Mouse (Mus musculus) Patski (cell line): ENCODE measurements around the gene Cox6b1. TPM values are rescaled to one million over a fixed set of nuclear protein-coding genes. Genes with fewer than 3 reads are reported as not detected.

ENCODE experiments used
- ATAC-seq: fragments of 100-300 bp; one replicate; pipeline ENCODE4 v1.8.0; 2021
- CTCF ChIA-PET: fragments of 350-600 bp; sonication (Branson Sonifier 250); formaldehyde crosslinking; loops from one replicate; lab custom pipeline; 2022; ENCODE audit warnings: inconsistent platforms; lab: Charles Lee
- POLR2A ChIA-PET: fragments of 350-600 bp; sonication (Branson Sonifier 250); formaldehyde crosslinking; loops from one replicate; lab custom pipeline; 2022; ENCODE audit warnings: antibody characterized with exemption, inconsistent platforms; lab: Charles Lee
- DNase-seq: peaks from one replicate; pipeline ENCODE4 v3.0.0-alpha.2; 2011; ENCODE audit warnings: low read depth, low spot score
- H3K27me3 ChIP-seq: fragments of 371-371 bp; one replicate; pipeline ENCODE4 v1.5.1; 2021
- CTCF ChIP-seq: fragments of 100-300 bp; IDR thresholded peaks from one replicate; pipeline ENCODE4 v1.5.1; 2021
- in situ Hi-C: fragments of 300-500 bp; cut with MboI; formaldehyde crosslinking; loops from 3 replicates; pipeline ENCODE4 v1.11.1; 2018; ENCODE audit warnings: low pct_unique_long_range_greater_than_20kb, mixed read lengths
- polyA plus RNA-seq: library from polyadenylated mRNA; unstranded; gene quantifications from one replicate; pipeline ENCODE4 v1.2.3, GENCODE M21; 2021

The Cox6b1 gene
- polyA plus RNA-seq, result 1,119 TPM

- CTCF ChIA-PET, result interaction anchor here (1.2 to 1.5 kb wide), 3 partner anchors 12 to 90 kb away, joined by 3 to 9 read pairs (median 4); no protein-coding TSS in a partner anchor
- in situ Hi-C loops, result no loop called here
- ATAC-seq, result peak; percentile 65
Measured at GRCm38 (mm10) chr7:30625530-30626384, at the start of gene Cox6b1. Gene Cox6b1, minus strand, starts transcription at chr7:30626151.

DNA sequence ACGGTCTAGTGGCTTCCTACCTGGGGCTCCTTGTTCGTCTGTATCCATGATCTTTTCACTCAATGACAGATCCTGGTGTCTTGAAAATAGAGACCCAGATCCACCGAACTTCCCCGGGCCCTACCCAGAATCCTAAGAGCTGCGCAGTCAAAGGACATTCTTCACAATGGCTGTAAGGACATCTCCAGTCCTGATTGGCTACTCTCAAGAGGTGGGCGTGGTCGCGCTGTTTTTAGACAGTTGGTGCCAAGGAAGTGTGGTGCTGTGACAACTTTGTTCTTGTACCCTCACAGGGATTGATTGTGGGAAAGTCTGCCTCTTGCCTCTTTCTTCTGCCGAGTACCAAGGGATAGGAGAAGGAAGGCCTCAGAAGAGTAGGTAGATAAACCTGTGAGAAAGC, 45.5 kb upstream of the Cox6b1 start, which contains the start of gene Pmis2:
Pmis2 (minus strand) TSS at position 126 of the 400 bp plus-strand sequence.
- no peak for DNase-seq
- ChIA-PET CTCF (no interaction called here), POLR2A (interaction anchor here (0.5 kb wide), 1 partner anchor 46 kb away, joined by 4 read pairs; no protein-coding TSS in a partner anchor)
- ATAC-seq, result no peak
- no peak for TF ChIP-seq CTCF
- H3K27me3 ChIP-seq, result peaks cover 9% of the 10 kb centered on the region
- in situ Hi-C loops, result loop anchor here (10.0 kb wide), 1 partner anchor 183 kb away; the partner anchor contains the start of gene Ffar3

More at GRCm38 (mm10) chr7:30625530-30626384, at the start of gene Cox6b1:
- TF ChIP-seq CTCF, result no peak
- H3K27me3 ChIP-seq, result no peaks in the 10 kb centered on the region
- DNase-seq, result peak; percentile 57
- POLR2A ChIA-PET, result interaction anchor here (0.6 to 1.1 kb wide), 6 partner anchors 14 to 1469 kb away, joined by 3 to 4 read pairs (median 3); partner anchors contain the start of gene Pmis2

GRCm38 (mm10) chr7:30669229-30669628, 43.3 kb upstream of the Cox6b1 start:
- peaks cover 5% of the 10 kb centered on the region for H3K27me3 ChIP-seq
- peak; percentile 61 for TF ChIP-seq CTCF
- POLR2A ChIA-PET, result interaction anchor here (0.6 kb wide), 1 partner anchor 1776 kb away, joined by 3 read pairs; no protein-coding TSS in a partner anchor
- ATAC-seq, result no peak
- no peak for DNase-seq
- CTCF ChIA-PET, result interaction anchor here (1.1 to 1.6 kb wide), 5 partner anchors 14 to 97 kb away, joined by 3 to 6 read pairs (median 3); no protein-coding TSS in a partner anchor
- in situ Hi-C loops, result no loop called here

- POLR2A ChIA-PET, result interaction anchor here (0.5 to 1.7 kb wide), 4 partner anchors 14 to 66 kb away, joined by 3 to 5 read pairs (median 3); partner anchors contain the start of gene Rbm42
- H3K27me3 ChIP-seq, result no peaks in the 10 kb centered on the region
- no peak for DNase-seq
- CTCF ChIA-PET, result interaction anchor here (1.1 to 1.3 kb wide), 2 partner anchors 20 to 51 kb away, joined by 3 to 4 read pairs; no protein-coding TSS in a partner anchor
- no peak for TF ChIP-seq CTCF
- ATAC-seq, result peak; percentile 32
- in situ Hi-C loops, result no loop called here
Measured at GRCm38 (mm10) chr7:30665321-30665720, 39.4 kb upstream of the Cox6b1 start.

GRCm38 (mm10) chr7:30664529-30665200, 38.7 kb upstream of the Cox6b1 start, which contains the start of gene Haus5:
Gene Haus5, minus strand, starts transcription at chr7:30664994.
- in situ Hi-C loops, result no loop called here
- DNase-seq (peak; percentile 55), ATAC-seq (peak; percentile 56)
- no peak for TF ChIP-seq CTCF
- CTCF ChIA-PET, result no interaction called here
- POLR2A ChIA-PET, result interaction anchor here (0.5 to 1.7 kb wide), 7 partner anchors 12 to 455 kb away, joined by 3 to 10 read pairs (median 3); partner anchors contain the start of gene Rbm42
- no peaks in the 10 kb centered on the region for H3K27me3 ChIP-seq

- ATAC-seq, result peak; percentile 96
- DNase-seq, result peak; percentile 91
- no peak for TF ChIP-seq CTCF
- CTCF ChIA-PET, result interaction anchor here (1.0 to 1.4 kb wide), 2 partner anchors 18 to 24 kb away, joined by 3 to 4 read pairs; partner anchors contain the start of gene Cox6b1
- in situ Hi-C loops, result no loop called here
- no peaks in the 10 kb centered on the region for H3K27me3 ChIP-seq
- POLR2A ChIA-PET, result interaction anchor here (0.5 to 1.2 kb wide), 2 partner anchors 13 to 15 kb away, joined by 3 to 5 read pairs; partner anchors contain the start of gene Haus5
Measured at GRCm38 (mm10) chr7:30649591-30650540, 23.9 kb upstream of the Cox6b1 start, which contains the start of gene Rbm42. Gene Rbm42, minus strand, starts transcription at chr7:30650317.

DNA sequence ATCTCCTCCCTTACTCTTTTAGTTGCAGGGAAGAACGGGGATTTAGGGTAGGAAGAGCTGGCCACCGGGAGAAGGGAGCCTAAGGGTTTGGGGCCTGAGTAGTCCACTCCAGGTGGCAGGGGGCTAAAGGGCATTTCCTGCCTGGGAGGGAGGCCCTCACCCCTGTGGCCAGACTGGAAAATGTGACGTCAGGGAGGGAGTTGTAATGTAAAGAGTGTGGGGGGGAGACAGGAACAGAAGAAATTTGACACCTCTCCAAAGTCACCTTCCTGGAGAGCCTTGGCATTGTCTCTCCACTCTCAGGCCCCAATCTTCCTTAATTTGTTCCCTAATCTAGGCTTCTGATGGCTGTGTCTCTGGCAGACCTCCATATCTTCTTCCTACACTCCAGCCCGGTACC, 13.1 kb upstream of the Cox6b1 start:
- DNase-seq (no peak), ATAC-seq (no peak)
- ChIA-PET POLR2A (no interaction called here), CTCF (no interaction called here)
- in situ Hi-C loops, result no loop called here
- TF ChIP-seq CTCF, result no peak
- peaks cover 17% of the 10 kb centered on the region for H3K27me3 ChIP-seq

- DNase-seq (no peak), ATAC-seq (no peak)
- in situ Hi-C loops, result no loop called here
- POLR2A ChIA-PET, result interaction anchor here (1.3 kb wide), 1 partner anchor 13 kb away, joined by 3 read pairs; no protein-coding TSS in a partner anchor
- no peak for TF ChIP-seq CTCF
- CTCF ChIA-PET, result interaction anchor here (3.2 kb wide), 1 partner anchor 11 kb away, joined by 13 read pairs; no protein-coding TSS in a partner anchor
- peaks cover 40% of the 10 kb centered on the region for H3K27me3 ChIP-seq
Measured at GRCm38 (mm10) chr7:30636395-30636794, 10.4 kb upstream of the Cox6b1 start.

- CTCF ChIA-PET, result interaction anchor here (0.8 to 3.2 kb wide), 2 partner anchors 9 to 12 kb away, joined by 3 to 13 read pairs; no protein-coding TSS in a partner anchor
- no peak for TF ChIP-seq CTCF
- H3K27me3 ChIP-seq, result peaks cover 45% of the 10 kb centered on the region
Measured at GRCm38 (mm10) chr7:30635752-30636151, 9.8 kb upstream of the Cox6b1 start, which contains the start of gene Etv2. Gene Etv2, minus strand, starts transcription at chr7:30635852.

More at GRCm38 (mm10) chr7:30635752-30636151, 9.8 kb upstream of the Cox6b1 start, which contains the start of gene Etv2:
- ATAC-seq (no peak), DNase-seq (no peak)
- POLR2A ChIA-PET, result interaction anchor here (0.8 kb wide), 1 partner anchor 11 kb away, joined by 3 read pairs; no protein-coding TSS in a partner anchor
- in situ Hi-C loops, result no loop called here
